Comparison of ENCODE assay signal across 20 mouse cellular contexts in the genomic region with DNA sequence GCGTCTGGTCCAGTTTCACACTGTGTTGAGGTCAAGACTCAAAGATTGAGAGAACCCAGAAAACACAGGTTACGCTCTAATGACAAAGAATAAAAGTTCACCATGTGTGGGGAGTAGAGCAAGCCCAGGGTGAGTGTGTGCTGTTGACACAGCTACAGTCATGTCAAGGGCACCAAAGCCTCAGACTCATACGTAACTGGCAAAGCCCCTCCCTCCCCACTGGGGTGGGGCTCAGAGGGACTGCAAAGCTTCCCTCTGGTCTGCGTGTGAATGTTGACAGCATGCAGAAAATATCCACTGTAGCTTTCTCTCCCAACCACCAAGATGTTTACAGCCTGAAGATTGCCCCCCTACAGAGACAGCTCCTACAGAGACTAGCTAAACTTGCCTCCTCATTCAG. TPM values are rescaled to one million over a fixed set of nuclear protein-coding genes. Genes with fewer than 3 reads are reported as not detected.
DNase-seq lines count a peak whose midpoint lies in the region; ATAC-seq and TF ChIP-seq lines count a peak whose summit lies in the region.
"Had no signal": no experiment of that assay in that cellular context is flagged by ENCODE, and none has a peak within 500 bp of the region (broad histone marks: within the 10 kb centered on the region; RNA-seq: fewer than 3 reads in every experiment).

No protein-coding gene starts in this region.

- WGBS in hindbrain, embryonic 16.5 days: 73% methylated on average over 4 of the region's 4 CpGs
- WGBS in forebrain, embryonic 12.5 days: 89% methylated on average over 4 of the region's 4 CpGs

- no peaks in the 10 kb centered on the region for H3K27me3 ChIP-seq in hindbrain, embryonic 16.5 days (replicated peaks; ENCODE audit: control insufficient read depth, insufficient read depth, low read length)
- no peaks in the 10 kb centered on the region for H3K27me3 ChIP-seq in forebrain, embryonic 12.5 days
- H3K27me3 ChIP-seq: hindbrain, embryonic 15.5 days had no signal

- DNase-seq in gastrocnemius, adult 2 months: no peak
- no peak for DNase-seq in gastrocnemius, postnatal 14 days
- DNase-seq in NIH3T3 (ENCODE audit: low read depth): peak; percentile 31
- peak; percentile 72 to 75 for DNase-seq in adrenal gland, postnatal 36 days
- peak; percentile 51 for DNase-seq in lung, postnatal 25 days (ENCODE audit: low spot score)
- no peak for DNase-seq in cerebellum, adult 11-12 months
- DNase-seq: cerebellum, postnatal 10 days; forebrain, postnatal 0 days; heart, postnatal 36 days; left cerebral cortex, postnatal 4 days; liver; retina, postnatal 1 day; thymus, adult 2 months had no signal

- H3K4me1 ChIP-seq in hindbrain, embryonic 16.5 days (ENCODE audit: control insufficient read depth, insufficient read depth, low read depth, low read length): no peaks in the 10 kb centered on the region
- H3K4me1 ChIP-seq in forebrain, embryonic 12.5 days: no peaks in the 10 kb centered on the region
- H3K4me1 ChIP-seq: hindbrain, embryonic 15.5 days; midbrain, embryonic 12.5 days had no signal

- no peak for ATAC-seq in hindbrain, embryonic 16.5 days
- no peak for ATAC-seq in forebrain, embryonic 12.5 days (ENCODE audit: low FRiP score)
- ATAC-seq: forebrain, postnatal 0 days; intestine, embryonic 16.5 days had no signal

- H3K9me3 ChIP-seq in hindbrain, embryonic 16.5 days (ENCODE audit: control insufficient read depth, low read length): no peaks in the 10 kb centered on the region
- no peaks in the 10 kb centered on the region for H3K9me3 ChIP-seq in forebrain, embryonic 12.5 days
- H3K9me3 ChIP-seq: hindbrain, embryonic 15.5 days; midbrain, embryonic 12.5 days had no signal

- TF ChIP-seq CTCF in gastrocnemius, adult 2 months (IDR thresholded peaks at IDR 0.05): no peak

- no peak overlapping the region for H3K4me2 ChIP-seq in hindbrain, embryonic 16.5 days (ENCODE audit: low read length)
- H3K4me2 ChIP-seq in forebrain, embryonic 12.5 days: no peak overlapping the region
- H3K4me2 ChIP-seq: hindbrain, embryonic 15.5 days; midbrain, embryonic 12.5 days had no signal

- H3K36me3 ChIP-seq in hindbrain, embryonic 16.5 days (ENCODE audit: control insufficient read depth, insufficient read depth, low read length): no peaks in the 10 kb centered on the region
- H3K36me3 ChIP-seq in forebrain, embryonic 12.5 days (replicated peaks): no peaks in the 10 kb centered on the region
- H3K36me3 ChIP-seq: hindbrain, embryonic 15.5 days; midbrain, embryonic 12.5 days had no signal

- no peak overlapping the region for H3K9ac ChIP-seq in hindbrain, embryonic 16.5 days (ENCODE audit: low read depth, low read length)
- H3K9ac ChIP-seq in forebrain, embryonic 12.5 days: no peak overlapping the region
- H3K9ac ChIP-seq: forebrain, postnatal 0 days; hindbrain, embryonic 15.5 days; midbrain, embryonic 12.5 days had no signal

- intact Hi-C loops in gastrocnemius, adult 2 months (cut with DNase I): no loop called here
- intact Hi-C loops in gastrocnemius, postnatal 14 days (cut with DNase I; ENCODE audit: low total_unique reads): loop anchor here (5.0 kb wide), 2 partner anchors 89 to 174 kb away; no protein-coding TSS in a partner anchor

- H3K4me3 ChIP-seq in gastrocnemius, adult 2 months: no peak overlapping the region
- H3K4me3 ChIP-seq in hindbrain, embryonic 16.5 days (ENCODE audit: low read length): no peak overlapping the region
- H3K4me3 ChIP-seq in forebrain, embryonic 12.5 days (replicated peaks): no peak overlapping the region
- H3K4me3 ChIP-seq: hindbrain, embryonic 15.5 days; left cerebral cortex, adult 2 months; midbrain, embryonic 12.5 days had no signal

- H3K27ac ChIP-seq in gastrocnemius, adult 2 months: peak overlapping the region; percentile 49
- H3K27ac ChIP-seq in hindbrain, embryonic 16.5 days (ENCODE audit: low read depth, low read length): no peak overlapping the region
- no peak overlapping the region for H3K27ac ChIP-seq in forebrain, embryonic 12.5 days
- H3K27ac ChIP-seq: hindbrain, embryonic 15.5 days; left cerebral cortex, adult 2 months; midbrain, embryonic 12.5 days had no signal

RNA-seq across cellular contexts. Expression of gene Tns1, which starts 48.0 kb away (rescaled TPM):
- 100 to 1,000 TPM; 294 to 305 TPM for total RNA-seq in gastrocnemius, adult 2 months (2021)
- total RNA-seq in gastrocnemius, postnatal 14 days (2021): 100 to 1,000 TPM; 176 to 217 TPM
- total RNA-seq in adrenal gland, postnatal 36 days (2021): 100 to 1,000 TPM; 404 to 411 TPM
- polyA plus RNA-seq in hindbrain, embryonic 16.5 days (2015; fragmentation: Nextera tagmentation; extraction: Ambion mirVana): 13.5 and 13.7 TPM in 2 replicates
- polyA plus RNA-seq in forebrain, embryonic 12.5 days (2016; fragmentation: Nextera tagmentation; extraction: Ambion mirVana): 13.0 and 15.9 TPM in 2 replicates

RNA-seq across cellular contexts. Expression of gene Rufy4, which starts 49.1 kb away (rescaled TPM):
- total RNA-seq in gastrocnemius, adult 2 months (2021): under 1 TPM in 1 of 2 experiments, not detected in 1; 0.08 TPM
- total RNA-seq in gastrocnemius, postnatal 14 days (2021): under 1 TPM in 1 of 2 experiments, not detected in 1; 0.09 TPM
- total RNA-seq in adrenal gland, postnatal 36 days (2021): 1 to 10 TPM; 1.2 to 2.0 TPM
- 0.14 and 0.35 TPM in 2 replicates for polyA plus RNA-seq in hindbrain, embryonic 16.5 days (2015; fragmentation: Nextera tagmentation; extraction: Ambion mirVana)
- 0.24 and 0.33 TPM in 2 replicates for polyA plus RNA-seq in forebrain, embryonic 12.5 days (2016; fragmentation: Nextera tagmentation; extraction: Ambion mirVana)
- total RNA-seq: forebrain, postnatal 0 days had no signal
- polyA plus RNA-seq: liver, embryonic 16.5 days had no signal

Comparison
In these comparisons a context has a peak if more than half of its experiments do, and no peak if none do; other contexts are left out.
1. DNase-seq: peak in NIH3T3 (single experiment), adrenal gland, postnatal 36 days (2 of 2) and lung, postnatal 25 days (single experiment); none in gastrocnemius, adult 2 months (single experiment), gastrocnemius, postnatal 14 days (single experiment) and cerebellum, adult 11-12 months (single experiment).